Mouse (Mus musculus) myocyte (in vitro differentiated cells): Measurements from ENCODE around the gene Pnpla5.

Experiments used
- MYOD1 ChIP-seq, 3 experiments: IDR thresholded peaks; one replicate each; pipeline ENCODE4 v1.6.1; 2011; ENCODE audit warnings: control low read depth in 2 of 3, low read depth in 2 of 3, mild to moderate bottlenecking in 2 of 3, moderate library complexity in 1 of 3; ENCODE audit not compliant: insufficient read length in 2 of 3, control insufficient read depth in 1 of 3
- POLR2A ChIP-seq: IDR thresholded peaks from one replicate; pipeline ENCODE4 v1.6.1; 2011; ENCODE audit warnings: low read depth, mild to moderate bottlenecking, control low read depth, moderate library complexity; ENCODE audit not compliant: insufficient read length
- TCF12 ChIP-seq: IDR thresholded peaks from one replicate; pipeline ENCODE4 v1.6.1; 2011; ENCODE audit warnings: mild to moderate bottlenecking, control low read depth; ENCODE audit not compliant: poor library complexity, insufficient read depth, severe bottlenecking

GRCm38 (mm10) chr15:84105105-84105923 is 17.7 kb downstream of the Pnpla5 start, which contains the start of gene Sult4a1:
- no peak for TF ChIP-seq MYOD1 (IDR thresholded peaks at IDR 0.05; ENCODE audit: control insufficient read depth in 1 of 3, insufficient read length in 2 of 3, low read depth in 2 of 3)
- TF ChIP-seq POLR2A, result no peak
- TF ChIP-seq TCF12, result no peak
